Mouse (Mus musculus): ENCODE data around the gene Zdhhc19. TPM values are rescaled to one million over a fixed set of nuclear protein-coding genes. Genes with fewer than 3 reads are reported as not detected.

Zdhhc19 gene
- polyA plus RNA-seq, 1 experiment from 2014 or later, result not detected

- Histone ChIP-seq H3K27me3 (replicated peaks) (no peaks in the 10 kb centered on the region), H3K4me1 (replicated peaks) (peaks cover 19% of the 10 kb centered on the region), H3K9me3 (replicated peaks) (no peaks in the 10 kb centered on the region), H3K36me3 (peaks cover 45% of the 10 kb centered on the region), H3K27ac (ENCODE audit: poor library complexity, severe bottlenecking) (peak overlapping the region; percentile 81), H3K9ac (no peak overlapping the region), H3K4me2 (no peak overlapping the region), H3K4me3 (no peak overlapping the region)
- ATAC-seq (ENCODE audit: insufficient number of reproducible peaks, low FRiP score), result no peak
- 89% methylated on average over 16 of the region's 16 CpGs for WGBS
These were observed 33.1 kb upstream of the Zdhhc19 start for GRCm38 (mm10) chr16:32462950-32463349.

GRCm38 (mm10) chr16:32463426-32463825 lies 32.6 kb upstream of the Zdhhc19 start:
- ATAC-seq (ENCODE audit: insufficient number of reproducible peaks, low FRiP score), result 0 out of 2 replicates have a peak, but pooled peaks have one; percentile 39

DNA sequence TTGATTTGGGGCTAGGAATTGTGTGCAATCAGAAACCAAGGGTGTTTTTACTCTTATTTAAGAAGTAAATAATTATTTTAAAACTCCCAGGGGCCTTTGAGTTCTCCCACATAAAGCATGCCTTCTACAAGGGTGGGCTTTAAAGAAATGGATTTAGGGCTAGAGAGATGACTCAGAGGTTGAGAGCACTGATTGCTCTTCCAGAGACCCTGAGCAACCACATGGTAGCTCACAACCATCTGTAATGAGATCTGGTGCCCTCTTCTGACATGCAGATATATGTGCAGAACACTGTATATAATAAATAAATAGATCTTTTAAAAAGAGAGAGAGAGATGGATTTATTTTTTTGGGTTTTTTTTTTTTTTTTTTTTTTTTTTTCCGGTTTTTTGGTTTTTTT lies 31.2 kb upstream of the Zdhhc19 start:
- H3K27ac ChIP-seq (ENCODE audit: poor library complexity, severe bottlenecking), result no peak overlapping the region
- no peaks in the 10 kb centered on the region for H3K9me3 ChIP-seq (replicated peaks)
- no peak overlapping the region for H3K4me3 ChIP-seq
- H3K27me3 ChIP-seq (replicated peaks), result no peaks in the 10 kb centered on the region
- H3K9ac ChIP-seq, result no peak overlapping the region
- no peak overlapping the region for H3K4me2 ChIP-seq
- H3K4me1 ChIP-seq (replicated peaks), result peaks cover 21% of the 10 kb centered on the region
- H3K36me3 ChIP-seq, result peaks cover 56% of the 10 kb centered on the region
- no peak for ATAC-seq (ENCODE audit: insufficient number of reproducible peaks, low FRiP score)
- WGBS, result 0% methylated on average over 1 of the region's 1 CpGs

More at GRCm38 (mm10) chr16:32463426-32463825, 32.6 kb upstream of the Zdhhc19 start:
- Histone ChIP-seq H3K27me3 (replicated peaks) (no peaks in the 10 kb centered on the region), H3K27ac (ENCODE audit: poor library complexity, severe bottlenecking) (peak overlapping the region; percentile 81), H3K4me1 (replicated peaks) (peaks cover 19% of the 10 kb centered on the region), H3K4me2 (no peak overlapping the region), H3K9ac (no peak overlapping the region), H3K4me3 (no peak overlapping the region), H3K9me3 (replicated peaks) (no peaks in the 10 kb centered on the region), H3K36me3 (peaks cover 50% of the 10 kb centered on the region)
- 42% methylated on average over 2 of the region's 2 CpGs for WGBS

DNA sequence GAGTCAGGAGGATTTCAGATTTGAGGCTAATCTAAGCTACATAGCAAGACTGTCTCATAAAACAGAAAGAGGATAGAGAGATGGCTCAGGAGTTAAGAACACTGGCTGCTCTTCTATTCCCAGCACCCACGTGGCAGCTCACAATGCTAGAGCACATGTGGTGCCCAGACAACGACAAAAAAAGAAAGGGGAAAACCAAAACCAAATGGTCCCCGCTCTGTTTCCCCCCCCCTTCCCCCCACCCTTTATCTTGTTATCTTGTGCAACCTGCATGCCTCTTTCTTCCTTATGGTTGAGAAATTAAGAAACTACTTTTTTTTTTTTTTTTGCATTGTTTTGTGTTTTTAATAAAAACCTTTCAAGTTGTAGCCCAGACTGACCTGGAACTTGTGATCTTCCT lies 27.6 kb upstream of the Zdhhc19 start:
- H3K27ac ChIP-seq (ENCODE audit: poor library complexity, severe bottlenecking), result no peak overlapping the region
- no peak overlapping the region for H3K4me2 ChIP-seq
- 76% methylated on average over 3 of the region's 3 CpGs for WGBS
- H3K27me3 ChIP-seq (replicated peaks), result no peaks in the 10 kb centered on the region
- H3K9ac ChIP-seq, result no peak overlapping the region
- H3K36me3 ChIP-seq, result peaks cover 74% of the 10 kb centered on the region
- peaks cover 8% of the 10 kb centered on the region; the same call in 1 of the 2 replicates for H3K4me1 ChIP-seq (replicated peaks)
- ATAC-seq (ENCODE audit: insufficient number of reproducible peaks, low FRiP score), result no peak
- H3K4me3 ChIP-seq, result no peak overlapping the region
- no peaks in the 10 kb centered on the region for H3K9me3 ChIP-seq (replicated peaks)

- H3K9ac ChIP-seq, result no peak overlapping the region
- H3K9me3 ChIP-seq (replicated peaks), result no peaks in the 10 kb centered on the region
- H3K4me3 ChIP-seq, result no peak overlapping the region
- no peak for ATAC-seq (ENCODE audit: insufficient number of reproducible peaks, low FRiP score)
- H3K4me2 ChIP-seq, result no peak overlapping the region
- WGBS, result 66% methylated on average over 5 of the region's 5 CpGs
- 0 out of 2 replicates have a peak, but pooled peaks cover 6% of the 10 kb centered on the region for H3K4me1 ChIP-seq (replicated peaks)
- H3K36me3 ChIP-seq, result peaks cover 70% of the 10 kb centered on the region
- H3K27ac ChIP-seq (ENCODE audit: poor library complexity, severe bottlenecking), result no peak overlapping the region
- no peaks in the 10 kb centered on the region for H3K27me3 ChIP-seq (replicated peaks)
These were observed 26.5 kb upstream of the Zdhhc19 start for GRCm38 (mm10) chr16:32469404-32470105.

GRCm38 (mm10) chr16:32472276-32473015 lies 23.6 kb upstream of the Zdhhc19 start:
- H3K9me3 ChIP-seq (replicated peaks), result no peaks in the 10 kb centered on the region
- peaks cover 15% of the 10 kb centered on the region for H3K4me1 ChIP-seq (replicated peaks)
- peaks cover 55% of the 10 kb centered on the region for H3K36me3 ChIP-seq
- no peak for ATAC-seq (ENCODE audit: insufficient number of reproducible peaks, low FRiP score)
- H3K27ac ChIP-seq (ENCODE audit: poor library complexity, severe bottlenecking), result no peak overlapping the region
- no peak overlapping the region for H3K4me2 ChIP-seq
- 88% methylated on average over 7 of the region's 7 CpGs for WGBS
- H3K4me3 ChIP-seq, result no peak overlapping the region
- H3K9ac ChIP-seq, result no peak overlapping the region
- H3K27me3 ChIP-seq (replicated peaks), result no peaks in the 10 kb centered on the region

- H3K9ac ChIP-seq, result no peak overlapping the region
- peak; percentile 48 for ATAC-seq (ENCODE audit: insufficient number of reproducible peaks, low FRiP score)
- no peaks in the 10 kb centered on the region for H3K9me3 ChIP-seq (replicated peaks)
- WGBS, result 22% methylated on average over 6 of the region's 6 CpGs
- no peak overlapping the region for H3K4me2 ChIP-seq
- no peak overlapping the region for H3K4me3 ChIP-seq
- peaks cover 28% of the 10 kb centered on the region for H3K4me1 ChIP-seq (replicated peaks)
- H3K27ac ChIP-seq (ENCODE audit: poor library complexity, severe bottlenecking), result no peak overlapping the region
- H3K27me3 ChIP-seq (replicated peaks), result no peaks in the 10 kb centered on the region
- H3K36me3 ChIP-seq, result peaks cover 14% of the 10 kb centered on the region
These were observed 18.8 kb upstream of the Zdhhc19 start for GRCm38 (mm10) chr16:32477315-32477714.

- Histone ChIP-seq H3K4me2 (no peak overlapping the region), H3K4me1 (replicated peaks) (peaks cover 30% of the 10 kb centered on the region), H3K4me3 (no peak overlapping the region), H3K36me3 (no peaks in the 10 kb centered on the region; the same call in 1 of the 2 replicates), H3K9me3 (replicated peaks) (no peaks in the 10 kb centered on the region), H3K9ac (no peak overlapping the region), H3K27me3 (replicated peaks) (0 out of 2 replicates have a peak, but pooled peaks cover 3% of the 10 kb centered on the region), H3K27ac (ENCODE audit: poor library complexity, severe bottlenecking) (no peak overlapping the region)
- 77% methylated on average over 2 of the region's 2 CpGs for WGBS
- no peak for ATAC-seq (ENCODE audit: insufficient number of reproducible peaks, low FRiP score)
These were observed 16.6 kb upstream of the Zdhhc19 start for GRCm38 (mm10) chr16:32479415-32479814.

- Histone ChIP-seq H3K4me3 (no peak overlapping the region), H3K4me2 (no peak overlapping the region), H3K4me1 (replicated peaks) (peaks cover 40% of the 10 kb centered on the region), H3K27ac (ENCODE audit: poor library complexity, severe bottlenecking) (no peak overlapping the region), H3K36me3 (no peaks in the 10 kb centered on the region), H3K9ac (no peak overlapping the region), H3K9me3 (replicated peaks) (no peaks in the 10 kb centered on the region), H3K27me3 (replicated peaks) (0 out of 2 replicates have a peak, but pooled peaks cover 3% of the 10 kb centered on the region)
- 46% methylated on average over 7 of the region's 7 CpGs for WGBS
- no peak for ATAC-seq (ENCODE audit: insufficient number of reproducible peaks, low FRiP score)
These were observed 11.6 kb upstream of the Zdhhc19 start for GRCm38 (mm10) chr16:32484431-32484871.

- Histone ChIP-seq H3K36me3 (no peaks in the 10 kb centered on the region), H3K9ac (no peak overlapping the region), H3K4me2 (no peak overlapping the region), H3K4me1 (replicated peaks) (peaks cover 39% of the 10 kb centered on the region), H3K4me3 (no peak overlapping the region), H3K9me3 (replicated peaks) (no peaks in the 10 kb centered on the region), H3K27ac (ENCODE audit: poor library complexity, severe bottlenecking) (no peak overlapping the region), H3K27me3 (replicated peaks) (0 out of 2 replicates have a peak, but pooled peaks cover 3% of the 10 kb centered on the region)
- WGBS, result 54% methylated on average over 2 of the region's 2 CpGs
- no peak for ATAC-seq (ENCODE audit: insufficient number of reproducible peaks, low FRiP score)
These were observed 10.9 kb upstream of the Zdhhc19 start for GRCm38 (mm10) chr16:32485209-32485608.

DNA sequence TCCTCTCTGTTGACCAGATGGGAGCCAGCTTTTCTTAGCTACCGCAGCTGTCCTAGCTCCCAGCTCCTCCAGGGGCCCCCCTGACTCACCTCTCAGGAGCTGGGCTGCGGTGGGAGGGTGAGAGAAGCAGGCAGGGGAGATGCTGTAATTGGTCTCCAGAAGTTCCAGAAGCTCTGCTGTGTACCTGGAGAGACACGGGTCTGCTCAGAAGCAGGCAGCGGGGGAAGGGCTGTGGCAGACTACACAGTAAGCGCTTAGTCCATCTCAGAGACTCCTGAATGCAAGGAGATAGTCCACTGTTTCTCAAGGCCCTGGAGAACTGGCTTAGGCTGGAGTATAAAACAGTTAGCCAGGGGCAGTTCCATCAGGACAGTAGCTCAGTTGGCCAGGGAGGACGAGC lies 10.0 kb upstream of the Zdhhc19 start:
- Histone ChIP-seq H3K9ac (no peak overlapping the region), H3K4me2 (no peak overlapping the region), H3K27me3 (replicated peaks) (0 out of 2 replicates have a peak, but pooled peaks cover 3% of the 10 kb centered on the region), H3K9me3 (replicated peaks) (no peaks in the 10 kb centered on the region), H3K4me3 (no peak overlapping the region), H3K4me1 (replicated peaks) (peaks cover 39% of the 10 kb centered on the region), H3K27ac (ENCODE audit: poor library complexity, severe bottlenecking) (no peak overlapping the region), H3K36me3 (no peaks in the 10 kb centered on the region)
- ATAC-seq (ENCODE audit: insufficient number of reproducible peaks, low FRiP score), result no peak
- 66% methylated on average over 6 of the region's 6 CpGs for whole genome bisulfite sequencing
